Mouse (Mus musculus): Measurements from ENCODE around the gene Cib1. TPM values are rescaled to one million over a fixed set of nuclear protein-coding genes. Genes with fewer than 3 reads are reported as not detected.

Cib1 gene
- polyA plus RNA-seq, 1 experiment from 2014 or later = 189 TPM

GRCm38 (mm10) chr7:80246148-80246721 lies 13.6 kb upstream of the Cib1 start, which contains the start of gene Ttll13:
Gene Ttll13, plus strand, starts transcription at chr7:80246376.
- peak within 1 kb of the TSS; percentile 63 for H3K9ac ChIP-seq (ENCODE audit: low read length)
- no peaks in the 10 kb centered on the region for H3K9me3 ChIP-seq (ENCODE audit: control insufficient read depth, low read length)
- no peaks in the 10 kb centered on the region for H3K27me3 ChIP-seq (ENCODE audit: control insufficient read depth, insufficient read depth, low read length)
- ATAC-seq (ENCODE audit: low FRiP score, low TSS enrichment) = peak; percentile 98
- DNase-seq (ENCODE audit: low spot score) = peak; percentile 98
- peak within 1 kb of the TSS; percentile 65 for H3K4me2 ChIP-seq (replicated peaks; ENCODE audit: low read depth)
- H3K27ac ChIP-seq (replicated peaks) = peak within 1 kb of the TSS; percentile 81
- H3K4me1 ChIP-seq (replicated peaks; ENCODE audit: control insufficient read depth, insufficient read depth) = no peaks in the 10 kb centered on the region
- H3K4me3 ChIP-seq (ENCODE audit: low read depth, low read length) = peak within 1 kb of the TSS; percentile 60
- H3K36me3 ChIP-seq (ENCODE audit: control insufficient read depth, insufficient read depth, low read length) = no peaks in the 10 kb centered on the region
- under 1% methylated on average over 48 of the region's 48 CpGs for WGBS
- TF ChIP-seq EP300 (optimal IDR thresholded peaks at IDR 0.05) = no peak
- peak; percentile 69 for TF ChIP-seq CTCF (IDR thresholded peaks at IDR 0.05; ENCODE audit: low read depth)

DNA sequence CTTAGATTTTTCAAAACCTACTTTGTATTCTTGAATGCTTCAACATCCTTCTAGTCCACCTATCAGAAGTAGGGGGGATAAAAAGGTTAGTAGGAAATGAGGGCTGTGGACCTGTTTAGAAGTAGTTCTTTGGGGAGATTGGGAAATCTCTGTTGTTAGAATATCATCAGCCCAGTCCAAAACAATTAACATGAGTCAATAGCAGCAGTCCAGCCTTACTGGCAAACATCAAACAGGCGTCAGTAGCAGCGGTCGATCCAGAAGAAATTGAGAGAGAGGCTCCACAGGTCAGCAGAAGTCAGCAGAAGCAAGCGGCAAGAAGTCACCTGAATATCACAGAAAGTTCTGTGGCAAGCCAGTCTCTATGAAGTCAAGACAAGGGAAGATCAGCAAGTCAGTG lies 12.2 kb upstream of the Cib1 start:
- H3K36me3 ChIP-seq (ENCODE audit: control insufficient read depth, insufficient read depth, low read length) = no peaks in the 10 kb centered on the region
- H3K27me3 ChIP-seq (ENCODE audit: control insufficient read depth, insufficient read depth, low read length) = no peaks in the 10 kb centered on the region
- WGBS = 92% methylated on average over 4 of the region's 4 CpGs
- no peak for DNase-seq (ENCODE audit: low spot score)
- H3K4me3 ChIP-seq (ENCODE audit: low read depth, low read length) = no peak overlapping the region
- no peaks in the 10 kb centered on the region for H3K4me1 ChIP-seq (replicated peaks; ENCODE audit: control insufficient read depth, insufficient read depth)
- H3K27ac ChIP-seq (replicated peaks) = no peak overlapping the region
- H3K9me3 ChIP-seq (ENCODE audit: control insufficient read depth, low read length) = no peaks in the 10 kb centered on the region
- ATAC-seq (ENCODE audit: low FRiP score, low TSS enrichment) = no peak
- TF ChIP-seq EP300 (optimal IDR thresholded peaks at IDR 0.05) (no peak), CTCF (IDR thresholded peaks at IDR 0.05; ENCODE audit: low read depth) (no peak)
- no peak overlapping the region for H3K9ac ChIP-seq (ENCODE audit: low read length)
- no peak overlapping the region for H3K4me2 ChIP-seq (replicated peaks; ENCODE audit: low read depth)

DNA sequence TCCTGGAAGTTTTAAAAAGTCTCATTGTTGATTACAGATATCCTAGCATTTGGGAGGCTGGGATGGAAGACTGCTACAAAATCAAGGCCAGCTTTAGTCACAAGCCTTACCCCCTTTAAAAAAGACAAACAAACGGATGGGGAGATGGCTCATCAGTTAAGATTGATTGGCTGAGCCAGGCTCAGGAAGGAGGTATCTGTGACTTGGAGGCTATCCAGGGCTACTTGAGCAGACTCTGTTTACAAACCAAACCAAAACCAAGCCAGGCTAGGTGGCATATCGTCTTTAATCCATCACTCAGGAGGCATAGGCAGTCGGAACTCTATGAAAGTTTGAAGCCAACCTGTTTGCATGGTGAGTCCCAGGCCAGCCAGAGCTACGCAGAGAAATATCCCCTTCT lies 9.0 kb upstream of the Cib1 start:
- Histone ChIP-seq H3K4me1 (replicated peaks; ENCODE audit: control insufficient read depth, insufficient read depth) (no peaks in the 10 kb centered on the region), H3K9ac (ENCODE audit: low read length) (no peak overlapping the region), H3K4me2 (replicated peaks; ENCODE audit: low read depth) (no peak overlapping the region), H3K9me3 (ENCODE audit: control insufficient read depth, low read length) (no peaks in the 10 kb centered on the region), H3K27ac (replicated peaks) (no peak overlapping the region; the same call in 1 of the 2 replicates), H3K36me3 (ENCODE audit: control insufficient read depth, insufficient read depth, low read length) (peaks cover 11% of the 10 kb centered on the region; the same call in 1 of the 2 replicates), H3K4me3 (ENCODE audit: low read depth, low read length) (no peak overlapping the region), H3K27me3 (ENCODE audit: control insufficient read depth, insufficient read depth, low read length) (no peaks in the 10 kb centered on the region)
- TF ChIP-seq EP300 (optimal IDR thresholded peaks at IDR 0.05) (no peak), CTCF (IDR thresholded peaks at IDR 0.05; ENCODE audit: low read depth) (no peak)
- ATAC-seq (ENCODE audit: low FRiP score, low TSS enrichment) (no peak), DNase-seq (ENCODE audit: low spot score) (no peak)
- 53% methylated on average over 4 of the region's 4 CpGs for WGBS

- WGBS = 84% methylated on average over 10 of the region's 10 CpGs
- DNase-seq (ENCODE audit: low spot score) (no peak), ATAC-seq (ENCODE audit: low FRiP score, low TSS enrichment) (no peak)
Measured at GRCm38 (mm10) chr7:80238542-80238941, 5.9 kb upstream of the Cib1 start.

GRCm38 (mm10) chr7:80233799-80234198 lies 1.2 kb upstream of the Cib1 start:
- peak overlapping the region; percentile 60; the same call in 1 of the 2 replicates for H3K4me3 ChIP-seq (ENCODE audit: low read depth, low read length)

More at GRCm38 (mm10) chr7:80238542-80238941, 5.9 kb upstream of the Cib1 start:
- H3K4me1 ChIP-seq (replicated peaks; ENCODE audit: control insufficient read depth, insufficient read depth) = no peaks in the 10 kb centered on the region
- H3K9me3 ChIP-seq (ENCODE audit: control insufficient read depth, low read length) = no peaks in the 10 kb centered on the region
- TF ChIP-seq CTCF (IDR thresholded peaks at IDR 0.05; ENCODE audit: low read depth) = no peak
- no peak for TF ChIP-seq EP300 (optimal IDR thresholded peaks at IDR 0.05)
- no peak overlapping the region for H3K4me3 ChIP-seq (ENCODE audit: low read depth, low read length)
- H3K27ac ChIP-seq (replicated peaks) = no peak overlapping the region
- H3K27me3 ChIP-seq (ENCODE audit: control insufficient read depth, insufficient read depth, low read length) = no peaks in the 10 kb centered on the region
- no peak overlapping the region for H3K9ac ChIP-seq (ENCODE audit: low read length)
- no peak overlapping the region for H3K4me2 ChIP-seq (replicated peaks; ENCODE audit: low read depth)
- H3K36me3 ChIP-seq (ENCODE audit: control insufficient read depth, insufficient read depth, low read length) = peaks cover 11% of the 10 kb centered on the region; the same call in 1 of the 2 replicates

GRCm38 (mm10) chr7:80231971-80232488 lies 583 bp downstream of the Cib1 start:
- H3K4me3 ChIP-seq (ENCODE audit: low read depth, low read length) = peak overlapping the region; percentile 60
- peak; percentile 82 for DNase-seq (ENCODE audit: low spot score)
- H3K27me3 ChIP-seq (ENCODE audit: control insufficient read depth, insufficient read depth, low read length) = no peaks in the 10 kb centered on the region
- TF ChIP-seq CTCF (IDR thresholded peaks at IDR 0.05; ENCODE audit: low read depth) = no peak
- no peak for TF ChIP-seq EP300 (optimal IDR thresholded peaks at IDR 0.05)
- WGBS = under 1% methylated on average over 28 of the region's 29 CpGs
- H3K4me1 ChIP-seq (replicated peaks; ENCODE audit: control insufficient read depth, insufficient read depth) = no peaks in the 10 kb centered on the region
- peak overlapping the region; percentile 54 for H3K9ac ChIP-seq (ENCODE audit: low read length)
- H3K27ac ChIP-seq (replicated peaks) = peak overlapping the region; percentile 87
- peak; percentile 80 for ATAC-seq (ENCODE audit: low FRiP score, low TSS enrichment)
- H3K9me3 ChIP-seq (ENCODE audit: control insufficient read depth, low read length) = no peaks in the 10 kb centered on the region
- H3K36me3 ChIP-seq (ENCODE audit: control insufficient read depth, insufficient read depth, low read length) = peaks cover 8% of the 10 kb centered on the region; the same call in 1 of the 2 replicates
- H3K4me2 ChIP-seq (replicated peaks; ENCODE audit: low read depth) = peak overlapping the region; percentile 75

More at GRCm38 (mm10) chr7:80233799-80234198, 1.2 kb upstream of the Cib1 start:
- Histone ChIP-seq H3K27ac (replicated peaks) (no peak overlapping the region), H3K36me3 (ENCODE audit: control insufficient read depth, insufficient read depth, low read length) (peaks cover 8% of the 10 kb centered on the region; the same call in 1 of the 2 replicates), H3K9me3 (ENCODE audit: control insufficient read depth, low read length) (no peaks in the 10 kb centered on the region), H3K27me3 (ENCODE audit: control insufficient read depth, insufficient read depth, low read length) (no peaks in the 10 kb centered on the region), H3K4me2 (replicated peaks; ENCODE audit: low read depth) (peak overlapping the region; percentile 75), H3K4me1 (replicated peaks; ENCODE audit: control insufficient read depth, insufficient read depth) (no peaks in the 10 kb centered on the region), H3K9ac (ENCODE audit: low read length) (no peak overlapping the region; the same call in 1 of the 2 replicates)
- TF ChIP-seq CTCF (IDR thresholded peaks at IDR 0.05; ENCODE audit: low read depth) (no peak), EP300 (optimal IDR thresholded peaks at IDR 0.05) (no peak)
- WGBS = 68% methylated on average over 9 of the region's 9 CpGs
- DNase-seq (ENCODE audit: low spot score) (no peak), ATAC-seq (ENCODE audit: low FRiP score, low TSS enrichment) (no peak)
